Mouse (Mus musculus) lung, postnatal 0 days (tissue): ENCODE results near the gene Dab2ip.

ENCODE experiments used
- CTCF ChIP-seq: IDR thresholded peaks from 2 replicates; pipeline ENCODE4 v1.5.1; 2016; ENCODE audit warnings: antibody characterized with exemption, mild to moderate bottlenecking
- EP300 ChIP-seq: IDR thresholded peaks from 2 replicates; pipeline ENCODE4 v1.6.1; 2016; ENCODE audit warnings: antibody characterized with exemption, mild to moderate bottlenecking, control low read depth

- TF ChIP-seq CTCF = no peak
- TF ChIP-seq EP300 = no peak
Observed at GRCm38 (mm10) chr2:35629126-35629525, 71.1 kb downstream of the Dab2ip start.
